Mouse (Mus musculus): ENCODE measurements around the gene Gm815. TPM values are rescaled to one million over a fixed set of nuclear protein-coding genes. Genes with fewer than 3 reads are reported as not detected.

Gm815 gene
- polyA plus RNA-seq, 1 experiment from 2014 or later = not detected

GRCm38 (mm10) chr19:26859195-26859570 is 26.5 kb upstream of the Gm815 start:
- no peaks in the 10 kb centered on the region for H3K27me3 ChIP-seq
- no peak overlapping the region for H3K4me3 ChIP-seq
- H3K27ac ChIP-seq = peak overlapping the region; percentile 60
- no peak overlapping the region for H3K9ac ChIP-seq
- ATAC-seq (ENCODE audit: low FRiP score) = peak; percentile 66; the same call in 1 of the 2 replicates
- no peaks in the 10 kb centered on the region for H3K36me3 ChIP-seq
- peaks cover 18% of the 10 kb centered on the region for H3K4me1 ChIP-seq (replicated peaks)
- H3K4me2 ChIP-seq = no peak overlapping the region
- H3K9me3 ChIP-seq = no peaks in the 10 kb centered on the region
- 44% methylated on average over 5 of the region's 5 CpGs for WGBS

- Histone ChIP-seq H3K9me3 (no peaks in the 10 kb centered on the region), H3K27me3 (no peaks in the 10 kb centered on the region), H3K9ac (no peak overlapping the region), H3K36me3 (no peaks in the 10 kb centered on the region), H3K27ac (no peak overlapping the region), H3K4me1 (replicated peaks) (peaks cover 27% of the 10 kb centered on the region), H3K4me3 (no peak overlapping the region), H3K4me2 (no peak overlapping the region)
- WGBS = 62% methylated on average over 5 of the region's 5 CpGs
- peak; percentile 52 for ATAC-seq (ENCODE audit: low FRiP score)
Measured at GRCm38 (mm10) chr19:26863662-26864061, 22.0 kb upstream of the Gm815 start.

DNA sequence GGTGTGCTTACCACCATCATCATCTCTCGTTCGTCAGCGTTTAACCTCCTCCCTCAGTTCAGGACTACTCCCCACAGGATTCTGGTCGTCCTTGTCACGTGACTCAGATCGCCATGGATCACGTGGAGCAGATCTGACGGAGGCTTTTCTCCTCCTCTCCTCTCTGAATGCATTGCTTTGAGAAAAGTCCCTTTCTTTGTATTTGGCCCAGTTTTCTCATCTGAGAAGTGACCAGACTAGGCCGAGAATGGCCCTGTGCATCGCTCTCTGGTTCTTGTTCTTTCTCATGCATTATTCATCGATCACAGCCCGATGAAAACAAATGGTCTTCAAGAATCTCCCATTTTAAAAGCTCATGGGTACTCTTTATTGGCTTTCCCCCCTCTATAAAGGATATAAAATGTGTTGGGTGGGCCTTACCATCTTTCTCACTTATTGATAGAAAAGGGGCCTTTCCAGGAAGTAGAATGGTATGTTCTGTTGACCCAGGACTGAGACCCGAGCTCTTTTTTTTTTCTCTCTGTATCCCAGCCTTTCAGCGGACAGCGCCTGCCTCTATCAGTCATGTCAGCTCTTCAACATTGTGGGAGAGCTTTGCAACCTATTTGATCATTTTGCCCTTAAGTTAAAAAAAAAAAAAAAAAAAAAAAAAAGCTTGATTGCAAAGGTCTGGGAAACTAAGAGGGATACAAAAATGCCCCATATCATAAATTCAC is 20.5 kb upstream of the Gm815 start:
- H3K9ac ChIP-seq = no peak overlapping the region
- H3K27me3 ChIP-seq = no peaks in the 10 kb centered on the region
- no peak for ATAC-seq (ENCODE audit: low FRiP score)
- no peak overlapping the region for H3K4me2 ChIP-seq
- H3K27ac ChIP-seq = peak overlapping the region; percentile 46
- H3K4me3 ChIP-seq = no peak overlapping the region
- no peaks in the 10 kb centered on the region for H3K9me3 ChIP-seq
- peaks cover 26% of the 10 kb centered on the region for H3K4me1 ChIP-seq (replicated peaks)
- no peaks in the 10 kb centered on the region for H3K36me3 ChIP-seq
- WGBS = 40% methylated on average over 15 of the region's 15 CpGs

- no peak overlapping the region for H3K4me3 ChIP-seq
- peak; percentile 65 for ATAC-seq (ENCODE audit: low FRiP score)
- no peak overlapping the region for H3K4me2 ChIP-seq
- H3K9me3 ChIP-seq = no peaks in the 10 kb centered on the region
- peaks cover 32% of the 10 kb centered on the region for H3K4me1 ChIP-seq (replicated peaks)
- H3K36me3 ChIP-seq = no peaks in the 10 kb centered on the region
- H3K27ac ChIP-seq = peak overlapping the region; percentile 46
- no peaks in the 10 kb centered on the region for H3K27me3 ChIP-seq
- WGBS = 7% methylated on average over 7 of the region's 7 CpGs
- H3K9ac ChIP-seq = no peak overlapping the region
Measured at GRCm38 (mm10) chr19:26865736-26866135, 19.9 kb upstream of the Gm815 start.

DNA sequence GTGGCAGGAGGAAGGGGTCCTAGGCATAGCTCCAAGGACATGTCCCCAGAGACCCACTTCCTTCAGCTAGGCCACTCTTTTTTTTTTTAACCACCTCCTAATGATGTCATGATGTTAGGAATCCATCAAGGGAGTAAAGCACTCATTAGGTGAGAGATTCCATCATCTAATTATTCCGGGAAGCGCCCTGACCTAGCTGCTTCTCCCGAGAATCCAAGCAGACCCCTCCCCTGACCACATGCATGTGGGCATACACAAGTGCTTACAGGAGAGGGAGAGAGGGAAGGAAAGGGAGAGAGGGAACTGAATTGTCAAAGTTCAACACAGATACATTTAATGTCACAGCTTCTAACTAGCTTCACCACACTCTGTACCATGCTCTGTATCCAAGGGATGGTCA is 16.1 kb upstream of the Gm815 start:
- no peak overlapping the region for H3K27ac ChIP-seq
- no peak overlapping the region for H3K9ac ChIP-seq
- H3K36me3 ChIP-seq = no peaks in the 10 kb centered on the region
- 39% methylated on average over 3 of the region's 3 CpGs for WGBS
- H3K4me1 ChIP-seq (replicated peaks) = peaks cover 45% of the 10 kb centered on the region
- ATAC-seq (ENCODE audit: low FRiP score) = no peak
- no peak overlapping the region for H3K4me2 ChIP-seq
- no peaks in the 10 kb centered on the region for H3K27me3 ChIP-seq
- H3K9me3 ChIP-seq = no peaks in the 10 kb centered on the region
- H3K4me3 ChIP-seq = no peak overlapping the region

GRCm38 (mm10) chr19:26870280-26870679 is 15.4 kb upstream of the Gm815 start:
- no peaks in the 10 kb centered on the region for H3K27me3 ChIP-seq
- no peak overlapping the region for H3K4me2 ChIP-seq
- H3K36me3 ChIP-seq = no peaks in the 10 kb centered on the region
- H3K9me3 ChIP-seq = no peaks in the 10 kb centered on the region
- ATAC-seq (ENCODE audit: low FRiP score) = no peak
- H3K9ac ChIP-seq = no peak overlapping the region
- H3K4me1 ChIP-seq (replicated peaks) = peaks cover 40% of the 10 kb centered on the region
- 17% methylated on average over 7 of the region's 7 CpGs for WGBS
- no peak overlapping the region for H3K4me3 ChIP-seq
- peak overlapping the region; percentile 55 for H3K27ac ChIP-seq

DNA sequence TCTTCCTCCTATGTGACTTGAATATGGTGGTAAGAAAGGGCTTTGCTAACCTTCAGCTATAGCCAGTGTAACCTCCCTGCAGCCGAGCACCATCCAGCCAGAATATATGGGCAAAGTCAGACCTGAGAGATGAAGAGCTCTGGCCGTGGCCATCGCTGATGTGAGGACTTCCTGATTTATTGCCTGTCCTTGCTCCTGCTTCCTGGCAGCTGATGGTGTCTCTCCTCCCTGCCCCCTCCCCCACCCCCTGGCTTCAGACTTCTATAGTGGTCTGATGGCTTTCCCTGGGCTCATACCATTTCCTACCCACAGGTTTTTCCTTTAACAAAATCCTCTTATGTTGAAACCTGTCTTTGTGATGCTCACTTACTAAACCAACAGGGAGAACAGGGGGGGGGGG is 14.6 kb upstream of the Gm815 start:
- H3K9ac ChIP-seq = no peak overlapping the region
- 0 out of 2 replicates have a peak overlapping the region, but pooled peaks have one; percentile 55 for H3K27ac ChIP-seq
- WGBS = 33% methylated on average over 3 of the region's 3 CpGs
- H3K4me2 ChIP-seq = no peak overlapping the region
- H3K36me3 ChIP-seq = no peaks in the 10 kb centered on the region
- H3K4me1 ChIP-seq (replicated peaks) = peaks cover 34% of the 10 kb centered on the region
- no peak overlapping the region for H3K4me3 ChIP-seq
- H3K27me3 ChIP-seq = no peaks in the 10 kb centered on the region
- no peaks in the 10 kb centered on the region for H3K9me3 ChIP-seq
- ATAC-seq (ENCODE audit: low FRiP score) = no peak

- peaks cover 42% of the 10 kb centered on the region for H3K4me1 ChIP-seq (replicated peaks)
- H3K36me3 ChIP-seq = no peaks in the 10 kb centered on the region
- H3K4me2 ChIP-seq = no peak overlapping the region
- peak overlapping the region; percentile 5; the same call in 1 of the 2 replicates for H3K27ac ChIP-seq
- 0 out of 2 replicates have a peak, but pooled peaks have one; percentile 53 for ATAC-seq (ENCODE audit: low FRiP score)
- H3K9ac ChIP-seq = no peak overlapping the region
- H3K4me3 ChIP-seq = no peak overlapping the region
- 26% methylated on average over 6 of the region's 6 CpGs for WGBS
- no peaks in the 10 kb centered on the region for H3K9me3 ChIP-seq
- no peaks in the 10 kb centered on the region for H3K27me3 ChIP-seq
Measured at GRCm38 (mm10) chr19:26872886-26873285, 12.8 kb upstream of the Gm815 start.

DNA sequence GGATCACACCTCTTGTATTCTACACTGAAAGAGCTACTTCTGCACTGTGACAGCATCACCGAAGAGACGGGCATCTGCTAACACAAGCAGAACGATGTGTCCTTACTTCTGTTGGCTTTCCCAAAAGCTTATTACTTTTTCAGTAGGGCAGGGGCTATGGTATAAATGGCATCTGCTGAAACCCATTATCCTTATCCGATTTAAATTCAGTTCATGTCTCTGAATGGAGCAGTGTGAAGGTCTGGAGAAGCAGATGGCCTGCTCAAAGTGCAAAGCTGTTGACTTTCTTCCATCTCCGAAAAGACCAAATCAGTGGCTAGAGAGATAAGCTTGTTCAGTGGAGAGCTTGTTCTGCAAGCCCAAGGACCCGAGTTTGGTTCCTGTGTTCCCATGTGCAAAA is 10.1 kb upstream of the Gm815 start:
- ATAC-seq (ENCODE audit: low FRiP score) = no peak
- no peaks in the 10 kb centered on the region for H3K27me3 ChIP-seq
- WGBS = 73% methylated on average over 6 of the region's 6 CpGs
- no peak overlapping the region for H3K4me2 ChIP-seq
- no peaks in the 10 kb centered on the region for H3K36me3 ChIP-seq
- H3K9ac ChIP-seq = no peak overlapping the region
- peaks cover 29% of the 10 kb centered on the region for H3K4me1 ChIP-seq (replicated peaks)
- H3K4me3 ChIP-seq = no peak overlapping the region
- H3K9me3 ChIP-seq = no peaks in the 10 kb centered on the region
- no peak overlapping the region for H3K27ac ChIP-seq

GRCm38 (mm10) chr19:26877180-26877775 is 8.4 kb upstream of the Gm815 start:
- H3K4me1 ChIP-seq (replicated peaks) = peaks cover 21% of the 10 kb centered on the region
- H3K27me3 ChIP-seq = no peaks in the 10 kb centered on the region
- 13% methylated on average over 10 of the region's 10 CpGs for WGBS
- H3K4me3 ChIP-seq = no peak overlapping the region
- H3K9me3 ChIP-seq = no peaks in the 10 kb centered on the region
- H3K27ac ChIP-seq = 0 out of 2 replicates have a peak overlapping the region, but pooled peaks have one; percentile 4
- no peak for ATAC-seq (ENCODE audit: low FRiP score)
- H3K36me3 ChIP-seq = no peaks in the 10 kb centered on the region
- no peak overlapping the region for H3K4me2 ChIP-seq
- no peak overlapping the region for H3K9ac ChIP-seq

- Histone ChIP-seq H3K9me3 (no peaks in the 10 kb centered on the region), H3K36me3 (no peaks in the 10 kb centered on the region), H3K9ac (no peak overlapping the region), H3K27ac (no peak overlapping the region), H3K4me1 (replicated peaks) (peaks cover 10% of the 10 kb centered on the region), H3K4me2 (no peak overlapping the region), H3K27me3 (no peaks in the 10 kb centered on the region), H3K4me3 (no peak overlapping the region)
- no peak for ATAC-seq (ENCODE audit: low FRiP score)
- 84% methylated on average over 4 of the region's 4 CpGs for whole genome bisulfite sequencing
Measured at GRCm38 (mm10) chr19:26879856-26880255, 5.8 kb upstream of the Gm815 start.

DNA sequence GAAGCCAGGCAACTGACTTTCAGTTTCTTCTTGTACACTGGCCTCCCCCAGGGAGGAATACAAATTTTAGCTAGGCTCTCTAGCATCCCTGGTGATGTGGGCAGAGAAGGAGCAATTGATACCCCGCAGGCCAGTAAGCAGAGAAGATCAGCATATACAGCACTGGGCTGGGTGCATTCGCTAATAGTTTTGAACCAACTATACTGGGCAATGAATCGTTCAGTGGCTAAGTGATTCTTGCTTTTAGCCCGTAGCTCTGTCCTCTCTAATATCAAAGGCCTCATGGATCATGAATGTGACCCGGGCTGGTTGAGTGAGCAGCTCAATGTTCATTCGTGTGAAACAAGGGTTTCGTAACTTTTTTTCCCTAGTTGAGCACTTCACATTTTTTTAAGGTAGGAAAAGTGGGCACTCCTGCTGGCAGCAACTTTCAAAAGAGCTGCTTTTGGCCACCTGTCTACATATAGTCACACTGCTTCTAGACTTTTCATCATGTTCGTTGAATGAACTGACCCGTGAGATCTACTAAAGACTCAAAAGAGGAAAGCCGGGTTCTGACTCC is 3.7 kb upstream of the Gm815 start:
- Histone ChIP-seq H3K4me1 (replicated peaks) (peaks cover 5% of the 10 kb centered on the region), H3K9ac (no peak overlapping the region), H3K4me2 (no peak overlapping the region), H3K27ac (no peak overlapping the region), H3K36me3 (no peaks in the 10 kb centered on the region), H3K4me3 (no peak overlapping the region), H3K9me3 (no peaks in the 10 kb centered on the region), H3K27me3 (no peaks in the 10 kb centered on the region)
- no peak for ATAC-seq (ENCODE audit: low FRiP score)
- 84% methylated on average over 10 of the region's 10 CpGs for WGBS

All from hindbrain, embryonic 13.5 days (tissue).